Mouse (Mus musculus): ENCODE results near the gene Prkce. TPM values are rescaled to one million over a fixed set of nuclear protein-coding genes. Genes with fewer than 3 reads are reported as not detected.

Gene Prkce
- total RNA-seq, 1 experiment, result 1.7 TPM

DNA sequence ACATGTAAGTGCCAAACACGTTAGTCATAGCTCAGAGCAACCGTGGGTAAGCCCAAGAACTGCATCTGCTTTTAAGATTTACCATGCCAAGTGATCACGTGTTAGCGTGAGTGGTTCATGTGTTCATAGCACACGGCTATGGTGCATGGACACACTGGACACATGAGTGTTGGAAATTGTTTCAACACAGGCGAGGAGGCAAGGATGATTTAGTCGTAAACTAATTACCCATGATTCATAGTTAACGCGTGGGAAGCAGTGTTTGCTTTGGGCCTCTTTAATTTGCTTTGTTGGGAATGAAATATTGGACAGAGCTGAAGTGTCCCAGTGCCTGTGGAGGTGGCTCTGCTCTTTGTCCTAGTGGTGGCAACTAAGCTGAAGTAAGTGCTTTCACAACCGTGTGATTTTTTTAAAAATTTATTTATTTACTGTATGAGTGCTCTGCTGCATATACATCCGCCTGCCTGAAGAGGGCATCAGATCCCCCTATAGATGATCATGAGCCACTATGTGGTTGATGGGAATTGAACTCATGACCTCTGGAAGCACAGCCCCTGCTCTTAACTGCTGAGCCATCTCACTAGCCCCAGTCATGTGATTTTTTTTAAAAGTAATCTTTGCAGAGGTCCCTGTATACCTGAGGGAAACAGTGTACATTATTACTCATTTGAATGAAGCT, 290.9 kb downstream of the Prkce start:
- Histone ChIP-seq H3K4me3 (ENCODE audit: insufficient read depth in 1 of 2, low read depth in 1 of 2, low read length in 2 of 2, poor library complexity in 1 of 2, severe bottlenecking in 1 of 2) (no peak overlapping the region), H3K9me3 (ENCODE audit: control insufficient read depth, insufficient read depth, low read depth, low read length) (no peaks in the 10 kb centered on the region), H3K36me3 (ENCODE audit: control insufficient read depth, insufficient read depth, low read length, poor library complexity, severe bottlenecking) (no peaks in the 10 kb centered on the region), H3K9ac (ENCODE audit: insufficient read depth, low read depth, low read length, poor library complexity, severe bottlenecking) (no peak overlapping the region), H3K27ac (ENCODE audit: insufficient read depth, low read depth, low read length, poor library complexity, severe bottlenecking) (no peak overlapping the region), H3K4me1 (ENCODE audit: control insufficient read depth in 2 of 2, insufficient read depth in 2 of 2, low read length in 2 of 2, poor library complexity in 1 of 2) (peaks cover 0 to 3% of the 10 kb centered on the region in 2 experiments; a peak in 1 of 4 replicates)
- DNase-seq (ENCODE audit: low read depth, low spot score), result no peak
- in situ Hi-C loops (cut with MboI; ENCODE audit: low sequenced_read_pairs in 2 of 2, unreplicated experiment in 2 of 2), result loop anchor here (10.0 to 25.0 kb wide), 2 partner anchors 294 to 296 kb away; partner anchors contain the start of gene Prkce (in 2 of the 2)
- TF ChIP-seq ZC3H11A (IDR thresholded peaks at IDR 0.05; ENCODE audit: borderline replicate concordance, low read depth, low read length) (no peak), ZNF384 (IDR thresholded peaks at IDR 0.05; ENCODE audit: low read depth, low read length) (no peak), MAFK (IDR thresholded peaks at IDR 0.05; ENCODE audit: insufficient read depth, low read depth, low read length) (no peak), CHD2 (IDR thresholded peaks at IDR 0.05; ENCODE audit: low read depth, low read length) (no peak), HCFC1 (IDR thresholded peaks at IDR 0.05; ENCODE audit: borderline replicate concordance, insufficient read depth, low read length) (no peak)

DNA sequence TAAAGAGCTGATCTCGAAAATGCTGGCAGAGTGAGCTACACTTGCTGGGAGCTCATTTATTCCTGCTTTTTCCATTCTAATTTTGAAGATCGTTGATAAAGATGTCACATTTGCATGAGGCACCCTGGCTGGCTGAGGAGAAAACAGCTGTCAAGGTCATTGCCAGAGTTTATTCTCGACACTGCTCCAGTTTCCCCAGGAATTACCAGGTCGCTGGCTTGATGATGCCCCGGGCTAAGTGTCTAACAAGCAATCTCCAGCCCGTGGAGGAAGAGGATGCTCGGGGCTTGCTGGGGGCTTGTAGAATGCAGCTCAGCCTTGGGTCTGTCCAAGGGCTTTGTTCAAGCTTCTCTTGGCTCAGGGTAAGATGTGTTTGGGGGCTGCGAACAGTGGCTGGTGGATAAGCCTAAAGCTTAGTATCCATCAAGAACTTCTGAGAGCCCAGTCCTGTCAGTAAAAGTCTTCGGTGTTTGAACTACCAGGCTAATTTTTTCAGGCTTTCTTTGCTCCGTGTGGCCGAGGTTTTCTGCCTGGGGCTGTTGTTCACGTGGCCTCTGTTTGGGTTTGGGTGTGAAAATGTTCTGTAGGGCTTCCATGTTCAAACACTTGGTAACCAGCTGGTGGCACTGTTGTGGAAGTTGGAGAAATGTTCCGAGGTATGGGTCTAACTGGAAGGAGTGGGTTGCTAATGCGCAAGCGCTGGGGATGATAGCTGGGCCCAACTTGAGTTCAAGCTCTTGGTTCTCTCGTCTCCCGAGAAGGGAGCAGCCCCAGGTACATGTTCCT, 293.3 kb downstream of the Prkce start:
- TF ChIP-seq ZC3H11A (IDR thresholded peaks at IDR 0.05; ENCODE audit: borderline replicate concordance, low read depth, low read length), result no peak
- no peak for TF ChIP-seq MAFK (IDR thresholded peaks at IDR 0.05; ENCODE audit: insufficient read depth, low read depth, low read length)
- TF ChIP-seq CHD2 (IDR thresholded peaks at IDR 0.05; ENCODE audit: low read depth, low read length), result no peak
- TF ChIP-seq HCFC1 (IDR thresholded peaks at IDR 0.05; ENCODE audit: borderline replicate concordance, insufficient read depth, low read length), result no peak
- no peak for TF ChIP-seq ZNF384 (IDR thresholded peaks at IDR 0.05; ENCODE audit: low read depth, low read length)
- Histone ChIP-seq H3K4me3 (ENCODE audit: insufficient read depth in 1 of 2, low read depth in 1 of 2, low read length in 2 of 2, poor library complexity in 1 of 2, severe bottlenecking in 1 of 2) (no peak overlapping the region), H3K27ac (ENCODE audit: insufficient read depth, low read depth, low read length, poor library complexity, severe bottlenecking) (no peak overlapping the region), H3K4me1 (ENCODE audit: control insufficient read depth in 2 of 2, insufficient read depth in 2 of 2, low read length in 2 of 2, poor library complexity in 1 of 2) (peaks cover 0 to 3% of the 10 kb centered on the region in 2 experiments; a peak in 1 of 4 replicates), H3K36me3 (ENCODE audit: control insufficient read depth, insufficient read depth, low read length, poor library complexity, severe bottlenecking) (no peaks in the 10 kb centered on the region), H3K9me3 (ENCODE audit: control insufficient read depth, insufficient read depth, low read depth, low read length) (no peaks in the 10 kb centered on the region), H3K9ac (ENCODE audit: insufficient read depth, low read depth, low read length, poor library complexity, severe bottlenecking) (no peak overlapping the region)
- in situ Hi-C loops (cut with MboI; ENCODE audit: low sequenced_read_pairs in 2 of 2, unreplicated experiment in 2 of 2), result loop anchor here in 1 of 2 experiments (25.0 kb wide), 1 partner anchor 299 kb away; the partner anchor contains the start of gene Prkce
- no peak for DNase-seq (ENCODE audit: low read depth, low spot score)

DNA sequence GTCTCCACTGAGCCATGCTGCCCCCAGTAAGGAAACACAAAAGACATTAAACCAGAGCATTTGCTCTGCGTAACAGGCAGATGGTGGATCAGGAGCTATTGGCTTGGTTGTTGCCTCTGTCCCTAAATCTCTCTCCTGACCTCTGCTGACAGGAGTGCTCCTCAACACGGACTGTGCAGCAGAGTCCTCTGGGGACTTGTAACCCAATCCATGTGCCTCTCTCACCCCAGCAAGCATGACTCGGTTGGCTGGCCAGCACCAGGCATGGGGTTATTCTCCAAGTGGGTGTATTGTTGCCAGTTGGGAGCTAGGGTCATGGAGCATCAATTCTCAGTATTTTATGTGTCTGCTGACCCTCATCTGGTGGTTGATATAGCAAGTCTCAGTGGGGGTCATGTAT, 295.8 kb downstream of the Prkce start:
- Histone ChIP-seq H3K36me3 (ENCODE audit: control insufficient read depth, insufficient read depth, low read length, poor library complexity, severe bottlenecking) (no peaks in the 10 kb centered on the region), H3K4me1 (ENCODE audit: control insufficient read depth in 2 of 2, insufficient read depth in 2 of 2, low read length in 2 of 2, poor library complexity in 1 of 2) (peaks cover 0 to 3% of the 10 kb centered on the region in 2 experiments; a peak in 1 of 4 replicates), H3K9ac (ENCODE audit: insufficient read depth, low read depth, low read length, poor library complexity, severe bottlenecking) (no peak overlapping the region), H3K27ac (ENCODE audit: insufficient read depth, low read depth, low read length, poor library complexity, severe bottlenecking) (no peak overlapping the region), H3K9me3 (ENCODE audit: control insufficient read depth, insufficient read depth, low read depth, low read length) (no peaks in the 10 kb centered on the region), H3K4me3 (ENCODE audit: insufficient read depth in 1 of 2, low read depth in 1 of 2, low read length in 2 of 2, poor library complexity in 1 of 2, severe bottlenecking in 1 of 2) (no peak overlapping the region)
- TF ChIP-seq MAFK (IDR thresholded peaks at IDR 0.05; ENCODE audit: insufficient read depth, low read depth, low read length) (no peak), HCFC1 (IDR thresholded peaks at IDR 0.05; ENCODE audit: borderline replicate concordance, insufficient read depth, low read length) (no peak), ZNF384 (IDR thresholded peaks at IDR 0.05; ENCODE audit: low read depth, low read length) (no peak), ZC3H11A (IDR thresholded peaks at IDR 0.05; ENCODE audit: borderline replicate concordance, low read depth, low read length) (no peak), CHD2 (IDR thresholded peaks at IDR 0.05; ENCODE audit: low read depth, low read length) (no peak)
- in situ Hi-C loops (cut with MboI; ENCODE audit: low sequenced_read_pairs in 2 of 2, unreplicated experiment in 2 of 2), result loop anchor here in 1 of 2 experiments (25.0 kb wide), 1 partner anchor 301 kb away; the partner anchor contains the start of gene Prkce
- no peak for DNase-seq (ENCODE audit: low read depth, low spot score)

DNA sequence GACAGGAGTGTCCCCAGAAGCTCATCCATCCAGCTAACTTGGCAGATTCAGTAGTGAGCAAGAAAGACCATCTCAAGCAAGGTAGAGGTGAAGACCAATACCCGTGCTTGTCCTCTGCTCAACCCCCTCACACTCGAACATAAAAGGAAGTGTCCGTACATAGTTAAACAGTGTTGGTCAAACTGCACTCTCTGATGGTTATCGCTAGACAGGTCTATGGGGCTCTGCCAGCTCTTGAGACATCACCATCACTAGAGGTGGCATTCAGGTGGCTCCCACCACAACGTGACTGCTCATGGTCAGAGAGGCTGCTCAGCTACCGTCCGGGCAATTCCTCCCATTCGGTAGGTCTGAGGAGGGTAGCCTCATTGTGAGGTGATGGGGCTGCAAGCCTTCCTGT, 296.6 kb downstream of the Prkce start:
- in situ Hi-C loops (cut with MboI; ENCODE audit: low sequenced_read_pairs in 2 of 2, unreplicated experiment in 2 of 2), result loop anchor here in 1 of 2 experiments (25.0 kb wide), 1 partner anchor 302 kb away; the partner anchor contains the start of gene Prkce
- no peak for DNase-seq (ENCODE audit: low read depth, low spot score)
- Histone ChIP-seq H3K9me3 (ENCODE audit: control insufficient read depth, insufficient read depth, low read depth, low read length) (no peaks in the 10 kb centered on the region), H3K9ac (ENCODE audit: insufficient read depth, low read depth, low read length, poor library complexity, severe bottlenecking) (no peak overlapping the region), H3K4me3 (ENCODE audit: insufficient read depth in 1 of 2, low read depth in 1 of 2, low read length in 2 of 2, poor library complexity in 1 of 2, severe bottlenecking in 1 of 2) (no peak overlapping the region), H3K4me1 (ENCODE audit: control insufficient read depth in 2 of 2, insufficient read depth in 2 of 2, low read length in 2 of 2, poor library complexity in 1 of 2) (peaks cover 0 to 3% of the 10 kb centered on the region in 2 experiments; a peak in 1 of 4 replicates), H3K27ac (ENCODE audit: insufficient read depth, low read depth, low read length, poor library complexity, severe bottlenecking) (no peak overlapping the region), H3K36me3 (ENCODE audit: control insufficient read depth, insufficient read depth, low read length, poor library complexity, severe bottlenecking) (no peaks in the 10 kb centered on the region)
- TF ChIP-seq CHD2 (IDR thresholded peaks at IDR 0.05; ENCODE audit: low read depth, low read length) (no peak), HCFC1 (IDR thresholded peaks at IDR 0.05; ENCODE audit: borderline replicate concordance, insufficient read depth, low read length) (no peak), ZC3H11A (IDR thresholded peaks at IDR 0.05; ENCODE audit: borderline replicate concordance, low read depth, low read length) (no peak), MAFK (IDR thresholded peaks at IDR 0.05; ENCODE audit: insufficient read depth, low read depth, low read length) (no peak), ZNF384 (IDR thresholded peaks at IDR 0.05; ENCODE audit: low read depth, low read length) (no peak)
